Mouse (Mus musculus): ENCODE measurements around the gene Rbm7. TPM values are rescaled to one million over a fixed set of nuclear protein-coding genes. Genes with fewer than 3 reads are reported as not detected.
A peak's percentile ranks its signal among the peaks of the same experiment; 100 is the strongest.
"Not testable (repeated sequence)": the region's sequence is repeated elsewhere in the genome, so short reads cannot be mapped to it uniquely, and the experiment has no call there.

Rbm7 gene
- total RNA-seq (2021): 10 to 100 TPM; 72.7 to 80.7 TPM
- long read RNA-seq, experiment 1, transcript Rbm7-204 (6 exons, 1,867 nt): minor isoform, 17 of 86 reads
- long read RNA-seq, experiment 1, transcript Rbm7-201 (5 exons, 1,773 nt): major isoform, 52 of 86 reads
- long read RNA-seq, experiment 1, partial matches to known transcripts: 2 of 86 reads
- long read RNA-seq, experiment 1, other reads (novel, unspliced or antisense): 15 of 86 reads
- long read RNA-seq, experiment 2, transcript Rbm7-201 (5 exons, 1,773 nt): major isoform, 13 of 30 reads
- long read RNA-seq, experiment 2, transcript Rbm7-204 (6 exons, 1,867 nt): minor isoform, 8 of 30 reads
- long read RNA-seq, experiment 2, partial matches to known transcripts: 0 of 30 reads
- long read RNA-seq, experiment 2, other reads (novel, unspliced or antisense): 8 of 30 reads

GRCm38 (mm10) chr9:48494817-48495547 lies at the start of gene Rbm7, which contains the start of gene Gm5617:
Gene Rbm7 (minus strand): TSS chr9:48495299.
Gene Gm5617 (plus strand): TSS chr9:48495442.
- DNase-seq: peak; percentile 96

DNA sequence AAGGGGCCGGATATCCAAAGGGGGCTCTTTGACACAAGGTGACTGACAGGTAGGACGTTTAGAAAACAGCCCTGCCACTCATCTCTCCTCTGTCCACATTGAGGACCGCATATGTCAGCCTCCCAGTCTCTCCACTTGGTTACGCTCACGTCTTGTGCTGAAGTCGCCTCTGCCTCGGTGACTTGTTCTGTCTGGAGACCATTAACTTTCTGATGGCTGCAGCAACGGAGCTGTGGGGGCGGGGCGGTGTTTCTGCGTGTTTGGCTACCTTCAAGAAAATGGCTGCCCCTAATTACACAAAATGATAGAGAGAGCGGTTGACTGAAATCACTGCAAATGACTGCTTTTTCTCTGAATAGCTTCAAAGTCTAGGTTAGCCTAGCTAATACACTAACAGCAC lies 43.6 kb upstream of the Rbm7 start:
- DNase-seq: no peak

- no peak for DNase-seq
Observed at GRCm38 (mm10) chr9:48538044-48538645, 43.0 kb upstream of the Rbm7 start.

GRCm38 (mm10) chr9:48537616-48538015 lies 42.5 kb upstream of the Rbm7 start:
- DNase-seq: not testable (repeated sequence)

- no peak for DNase-seq
Observed at GRCm38 (mm10) chr9:48536414-48536813, 41.3 kb upstream of the Rbm7 start.

DNA sequence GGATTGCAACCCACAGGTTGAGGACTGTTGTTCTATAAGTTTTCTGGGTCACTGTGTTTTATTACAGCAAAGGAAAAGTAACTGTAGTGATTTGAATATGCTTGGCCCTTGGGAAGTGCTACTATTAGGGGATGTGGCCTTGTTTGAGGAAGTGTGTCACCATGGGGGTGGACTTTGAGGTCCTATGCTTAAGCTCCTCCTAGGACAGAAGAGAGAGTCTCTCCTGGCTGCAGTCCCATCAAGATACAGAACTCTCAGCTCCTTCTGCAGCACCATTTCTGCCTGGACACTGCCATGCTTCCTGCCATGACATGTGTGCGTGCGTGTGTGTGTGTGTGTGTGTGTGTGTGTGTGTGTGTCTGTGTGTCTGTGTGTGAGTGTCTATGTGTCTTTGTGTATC lies 37.6 kb upstream of the Rbm7 start:
- DNase-seq: peak in 1 of 2 experiments; percentile 4

DNA sequence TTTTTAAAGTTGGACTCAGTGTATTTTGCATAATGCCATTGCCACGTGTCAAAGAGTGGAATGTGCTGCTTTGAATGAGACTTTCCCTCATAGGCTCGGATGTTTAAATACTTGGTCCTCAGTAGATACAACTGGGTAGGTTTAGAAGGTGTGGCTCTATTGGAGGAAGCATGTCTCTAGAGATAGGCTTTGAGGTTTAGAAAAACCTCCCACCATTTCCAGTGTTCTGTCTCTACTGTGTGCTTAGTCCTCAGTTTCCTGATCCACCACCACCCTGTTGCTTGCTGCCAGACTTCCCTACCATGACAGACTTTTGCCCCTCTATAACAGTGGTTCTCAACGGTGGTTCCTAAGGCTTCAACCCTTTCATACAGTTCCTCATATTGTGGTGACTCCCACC lies 37.1 kb upstream of the Rbm7 start:
- DNase-seq: no peak

- DNase-seq: no peak
Observed at GRCm38 (mm10) chr9:48531294-48531693, 36.2 kb upstream of the Rbm7 start.

- no peak for DNase-seq
Observed at GRCm38 (mm10) chr9:48526520-48526919, 31.4 kb upstream of the Rbm7 start.

GRCm38 (mm10) chr9:48525566-48525965 lies 30.5 kb upstream of the Rbm7 start:
- DNase-seq: no peak

DNA sequence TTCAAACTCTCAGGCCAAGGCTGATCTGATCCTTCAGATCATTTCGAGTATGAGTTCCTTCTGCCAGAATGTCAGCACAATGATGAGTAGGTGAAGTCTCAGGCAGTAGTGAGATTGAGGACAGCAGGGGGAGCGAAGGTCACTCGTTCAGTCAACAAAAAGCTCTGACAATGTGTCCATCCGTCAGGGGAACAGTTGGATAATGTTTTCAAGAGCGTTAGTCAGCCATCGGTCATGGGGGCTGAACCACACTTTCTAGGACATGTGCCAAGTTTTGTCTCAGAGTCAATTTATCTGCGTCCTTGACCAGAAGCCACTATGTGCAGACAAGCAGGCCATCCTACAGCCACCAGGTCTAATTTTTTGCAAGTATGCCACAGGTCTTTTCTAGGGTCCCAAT lies 25.3 kb upstream of the Rbm7 start:
- DNase-seq: peak in 1 of 2 experiments; percentile 8

- DNase-seq: no peak
Observed at GRCm38 (mm10) chr9:48517372-48518130, 22.5 kb upstream of the Rbm7 start.

DNA sequence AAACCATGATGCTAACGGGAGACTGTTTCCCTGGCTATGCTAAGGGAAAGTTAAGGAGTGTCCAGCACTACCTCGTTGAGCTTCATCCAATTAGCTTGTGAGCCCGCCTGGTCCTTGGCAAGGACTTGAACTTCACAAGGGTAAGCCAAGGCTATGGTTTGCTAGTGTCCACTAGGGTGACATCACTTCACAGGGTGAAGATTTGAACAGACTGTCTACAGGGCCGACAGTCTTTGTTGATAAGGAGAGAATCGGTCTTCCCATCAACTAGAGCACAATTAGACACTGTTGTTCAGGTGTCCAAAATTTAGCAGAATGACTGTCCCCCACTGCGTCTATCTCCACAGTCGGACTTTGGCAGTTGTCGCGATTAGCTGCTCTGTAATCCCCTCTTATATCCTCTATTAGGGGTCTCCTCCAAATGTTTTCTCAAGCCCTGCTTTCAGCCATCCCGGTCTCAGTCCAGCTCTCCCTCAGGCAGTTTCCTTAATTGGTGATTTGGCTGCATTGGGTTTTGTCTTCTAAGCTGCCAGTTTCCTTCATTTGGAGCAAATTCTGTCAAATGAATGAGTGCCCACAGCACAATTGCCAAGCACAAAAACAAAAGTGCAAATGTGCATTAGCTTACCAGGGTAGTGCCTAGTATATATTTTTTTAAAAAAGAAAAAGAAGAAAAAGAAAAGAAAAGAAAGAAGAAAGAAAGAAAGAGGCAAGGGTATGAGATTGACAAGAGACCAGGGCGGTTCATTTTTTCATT lies 21.7 kb upstream of the Rbm7 start:
- no peak for DNase-seq

GRCm38 (mm10) chr9:48515332-48515731 lies 20.2 kb upstream of the Rbm7 start:
- peak; percentile 10 for DNase-seq

DNA sequence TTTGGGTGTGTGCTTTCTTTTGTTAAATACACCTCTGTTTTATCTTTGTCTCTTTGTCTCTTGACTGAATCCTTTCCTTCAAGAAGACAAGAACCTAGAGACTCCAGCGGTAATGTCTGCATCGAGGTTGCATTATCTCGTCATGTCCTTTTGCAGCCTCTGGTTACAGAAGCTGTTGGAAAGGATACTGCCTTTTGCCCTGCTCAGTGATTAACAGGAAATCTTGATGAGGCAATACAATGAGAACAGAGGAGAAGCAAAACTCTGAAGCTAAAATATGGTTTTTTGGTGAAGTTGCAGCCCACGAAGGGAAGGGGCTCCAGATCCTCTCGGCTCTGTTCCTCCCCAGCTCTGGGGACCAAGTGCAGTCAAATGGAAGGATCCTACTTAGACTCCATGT lies 15.0 kb upstream of the Rbm7 start:
- DNase-seq: no peak

DNA sequence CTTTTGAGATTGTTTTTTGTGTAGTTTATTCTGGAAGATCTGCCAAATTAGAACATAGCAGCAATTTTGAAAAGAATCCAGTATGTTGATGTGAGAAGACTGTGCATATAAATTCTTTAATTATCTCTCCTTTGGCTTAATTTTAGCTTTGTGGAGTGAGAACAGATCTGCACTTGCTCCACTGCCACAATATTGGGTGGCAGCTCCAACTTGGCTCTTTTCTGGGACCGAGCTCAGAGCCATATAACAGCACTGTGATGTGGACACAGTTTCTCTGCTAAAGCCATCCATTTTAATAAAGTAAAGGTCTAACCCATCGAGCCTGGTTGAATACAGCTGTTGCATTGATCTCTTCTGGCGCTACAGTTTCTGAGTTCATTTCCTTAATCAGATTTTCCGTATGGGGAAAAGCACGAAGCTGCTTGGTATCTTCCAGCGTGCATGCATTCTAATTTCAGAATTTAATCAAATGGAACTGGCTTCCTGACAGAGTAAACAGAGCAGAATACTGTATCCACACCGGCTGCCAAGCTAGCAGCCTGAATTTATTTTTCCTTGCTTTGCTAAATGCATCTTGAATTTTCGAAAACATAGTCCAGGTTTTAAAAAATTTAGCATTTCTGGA lies 9.8 kb upstream of the Rbm7 start:
- no peak for DNase-seq

DNA sequence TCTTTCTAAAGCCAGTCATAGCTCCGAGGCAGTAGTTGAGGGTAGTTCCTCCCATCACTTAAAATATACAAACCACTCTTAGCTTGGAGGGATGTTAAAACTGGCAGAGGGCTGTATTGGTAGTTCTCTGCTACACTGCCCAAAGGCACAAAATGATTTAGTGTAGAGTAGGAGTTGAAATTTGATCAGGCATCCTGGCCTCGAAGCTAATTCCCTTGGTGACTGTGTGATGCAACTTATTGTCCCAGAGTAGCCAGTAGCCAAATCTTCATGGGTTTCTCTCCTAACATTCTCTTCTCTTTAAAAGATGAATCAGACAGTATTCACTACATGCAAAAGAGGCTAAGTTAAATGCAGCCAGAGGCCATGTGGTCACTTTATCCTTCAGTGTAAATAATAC lies 7.9 kb upstream of the Rbm7 start:
- no peak for DNase-seq

GRCm38 (mm10) chr9:48501192-48501591 lies 6.1 kb upstream of the Rbm7 start:
- DNase-seq: no peak

- DNase-seq: no peak
Observed at GRCm38 (mm10) chr9:48495548-48495932, 441 bp upstream of the Rbm7 start.

DNA sequence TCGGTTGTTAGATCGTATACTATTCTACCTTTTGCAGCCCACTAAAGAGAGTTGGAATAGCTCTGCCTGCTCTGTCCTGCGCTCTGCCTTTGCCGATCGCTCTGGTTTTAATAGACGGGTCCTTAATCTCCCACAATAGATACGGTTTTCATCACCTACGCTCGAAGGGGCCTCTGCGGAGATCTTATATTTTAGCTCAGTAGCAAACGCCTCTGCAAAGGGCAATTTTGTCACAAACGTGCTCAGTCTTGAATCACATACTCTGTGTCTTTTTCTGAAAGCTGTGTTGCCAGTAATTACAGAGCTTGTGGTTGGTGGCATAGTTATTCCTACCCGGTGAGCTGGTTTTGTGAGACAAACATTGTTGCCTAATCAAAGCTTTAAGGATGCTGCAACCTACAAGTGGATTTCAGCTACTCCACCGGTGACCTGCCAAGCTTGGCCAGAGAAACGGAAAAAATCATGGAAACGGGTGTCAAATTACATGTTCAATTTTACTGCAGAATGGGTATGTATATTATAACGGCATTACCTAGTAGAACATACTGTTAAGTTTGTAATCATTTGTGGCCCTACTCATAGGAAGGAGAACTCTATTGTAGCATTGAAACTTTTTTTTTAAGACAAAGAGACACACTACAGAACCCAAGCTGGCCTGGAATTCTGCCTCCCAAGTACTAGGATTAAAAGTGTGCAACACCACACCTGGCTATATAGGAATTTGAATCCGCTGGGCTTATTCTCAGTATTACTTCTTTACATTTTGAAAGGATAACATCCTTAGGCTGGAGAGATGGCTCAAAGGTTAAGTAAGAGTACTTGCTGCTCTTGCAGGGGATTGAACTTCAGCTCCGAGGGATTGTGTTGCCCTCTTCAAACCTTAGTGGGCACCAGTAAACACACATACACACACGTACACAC lies 13.6 kb downstream of the Rbm7 start:
- no peak for DNase-seq
